Mouse (Mus musculus): ENCODE measurements at regions not wholly inside any gene's neighbourhood (a gene's known extent, or its start where the extent isn't known, plus 50 kb on each side); places are given as distances from the start of the nearest gene placed in this dataset.

DNA sequence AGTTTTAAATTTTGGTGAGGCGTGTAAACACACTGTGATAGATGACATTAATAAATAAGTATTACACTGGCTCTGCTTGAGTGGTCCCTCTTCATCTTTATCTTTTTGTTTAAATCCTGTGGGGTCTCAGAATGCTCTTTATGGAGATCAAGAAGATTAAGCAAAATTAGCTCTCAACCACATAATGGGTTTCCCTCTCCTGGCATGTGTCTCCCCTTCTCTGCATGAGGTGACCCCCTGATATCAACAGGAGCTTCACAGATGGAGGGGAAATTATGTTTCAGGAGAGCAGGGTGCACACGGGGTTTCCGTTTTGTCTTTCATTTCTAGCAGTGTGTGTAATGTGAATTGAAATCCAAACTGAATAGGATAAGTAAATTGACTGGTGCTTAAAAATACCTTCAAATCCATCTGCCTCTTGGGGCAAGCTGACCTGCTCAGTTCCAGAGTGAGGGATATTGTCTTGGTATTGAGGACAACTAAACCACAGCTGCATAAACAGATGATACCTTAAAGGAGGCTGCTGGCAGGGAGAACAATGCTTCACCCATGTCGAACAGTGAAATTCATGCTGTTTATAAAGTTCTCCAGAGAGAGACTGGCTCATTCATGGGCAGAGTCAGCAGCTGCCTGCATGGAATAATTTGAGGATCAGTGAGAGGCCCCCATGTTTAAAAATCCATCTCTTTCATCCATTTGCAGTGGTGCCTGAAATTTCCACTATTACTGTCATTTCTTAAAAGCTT is 518.3 kb upstream of the Nr2f1 start:
- no peak for TF ChIP-seq POLR2A (IDR thresholded peaks at IDR 0.05; ENCODE audit: extremely low read depth, insufficient read depth, low read length)
- no peak overlapping the region for H3K4me3 ChIP-seq (ENCODE audit: insufficient read depth, low read length)
- no peaks in the 10 kb centered on the region for H3K4me1 ChIP-seq (ENCODE audit: control insufficient read depth, insufficient read depth, low read length)
- H3K27ac ChIP-seq (ENCODE audit: insufficient read depth, low read length): no peak overlapping the region

DNA sequence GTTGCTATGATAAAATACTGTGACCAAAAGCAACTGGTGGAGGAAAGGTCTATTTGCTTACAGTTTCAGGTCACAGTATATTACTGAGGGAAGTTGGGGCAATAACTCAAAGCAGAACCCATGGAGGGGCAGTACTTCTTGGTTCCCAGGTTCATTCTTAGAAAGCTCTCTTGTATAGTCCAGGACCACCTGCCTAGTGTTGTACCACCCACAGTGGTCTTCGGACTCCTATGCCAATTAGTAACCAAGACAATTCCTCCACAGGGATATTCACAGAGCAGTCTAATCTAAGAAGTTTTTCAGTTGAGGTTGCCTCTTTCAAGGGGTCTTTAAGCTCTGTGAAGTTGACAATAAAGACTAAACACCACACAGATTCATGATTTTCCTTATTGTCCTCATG is 517.6 kb upstream of the Nr2f1 start:
- Histone ChIP-seq H3K4me1 (ENCODE audit: control insufficient read depth, insufficient read depth, low read length) (no peaks in the 10 kb centered on the region), H3K4me3 (ENCODE audit: insufficient read depth, low read length) (no peak overlapping the region), H3K27ac (ENCODE audit: insufficient read depth, low read length) (no peak overlapping the region)
- TF ChIP-seq POLR2A (IDR thresholded peaks at IDR 0.05; ENCODE audit: extremely low read depth, insufficient read depth, low read length) (no peak), CTCF (IDR thresholded peaks at IDR 0.05; ENCODE audit: extremely low read depth, insufficient read depth, low read length) (no peak)

DNA sequence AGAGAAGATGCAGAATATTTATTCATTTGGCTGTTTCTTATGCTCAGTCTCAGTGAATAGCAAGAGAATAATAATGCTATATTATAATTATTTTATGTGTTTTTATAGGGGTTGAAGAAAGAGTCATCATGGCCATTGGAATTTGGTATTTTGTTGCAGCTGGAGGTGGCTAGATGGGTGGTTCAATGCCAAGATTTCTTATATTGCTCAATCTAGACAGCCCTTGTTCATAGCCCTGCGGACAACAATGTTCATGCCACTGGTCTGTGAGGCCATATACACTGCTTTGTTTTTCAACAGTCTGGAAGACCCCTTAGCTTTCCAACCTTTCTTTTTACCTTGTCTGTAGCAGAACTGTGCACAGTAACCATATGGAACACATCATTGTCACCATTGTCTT is 505.1 kb upstream of the Nr2f1 start:
- TF ChIP-seq POLR2A (IDR thresholded peaks at IDR 0.05; ENCODE audit: extremely low read depth, insufficient read depth, low read length) (no peak), CTCF (IDR thresholded peaks at IDR 0.05; ENCODE audit: extremely low read depth, insufficient read depth, low read length) (no peak)
- Histone ChIP-seq H3K4me3 (ENCODE audit: insufficient read depth, low read length) (no peak overlapping the region), H3K27ac (ENCODE audit: insufficient read depth, low read length) (no peak overlapping the region), H3K4me1 (ENCODE audit: control insufficient read depth, insufficient read depth, low read length) (no peaks in the 10 kb centered on the region)

DNA sequence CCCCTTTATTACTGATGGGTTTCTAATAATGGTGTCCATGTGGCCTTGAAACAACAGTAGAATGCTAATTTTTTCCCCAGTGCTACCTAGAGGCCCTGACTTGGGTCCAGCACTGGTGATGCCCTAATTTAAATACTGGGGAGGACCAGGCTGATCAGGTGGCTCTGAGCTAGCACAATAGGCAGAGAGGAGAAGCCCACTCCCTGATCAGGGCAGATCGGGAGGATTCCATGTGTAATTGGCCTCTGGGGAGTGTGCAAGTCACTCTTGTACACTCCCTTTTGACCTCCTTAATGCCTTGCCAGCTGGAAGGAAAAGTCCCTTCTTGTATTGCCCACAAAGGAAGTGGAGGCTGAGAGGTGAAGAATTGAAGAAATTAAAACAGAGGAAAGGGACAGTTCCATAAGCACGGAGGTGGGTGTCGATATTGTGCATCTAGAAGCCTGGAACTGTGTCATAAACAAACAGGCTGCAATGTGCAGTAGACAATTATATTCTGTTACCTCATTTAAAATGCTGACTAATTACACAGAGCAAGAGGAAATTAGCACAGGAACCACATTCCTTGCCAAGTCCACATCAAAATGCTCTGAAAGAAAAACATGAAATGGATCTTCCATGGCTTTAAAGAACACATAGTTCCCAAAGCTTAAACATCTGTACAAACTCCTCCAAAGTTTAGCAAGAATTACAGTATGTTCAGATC is 498.4 kb upstream of the Nr2f1 start:
- no peak for TF ChIP-seq POLR2A (IDR thresholded peaks at IDR 0.05; ENCODE audit: extremely low read depth, insufficient read depth, low read length)
- no peak for TF ChIP-seq CTCF (IDR thresholded peaks at IDR 0.05; ENCODE audit: extremely low read depth, insufficient read depth, low read length)
- H3K27ac ChIP-seq (ENCODE audit: insufficient read depth, low read length): no peak overlapping the region

DNA sequence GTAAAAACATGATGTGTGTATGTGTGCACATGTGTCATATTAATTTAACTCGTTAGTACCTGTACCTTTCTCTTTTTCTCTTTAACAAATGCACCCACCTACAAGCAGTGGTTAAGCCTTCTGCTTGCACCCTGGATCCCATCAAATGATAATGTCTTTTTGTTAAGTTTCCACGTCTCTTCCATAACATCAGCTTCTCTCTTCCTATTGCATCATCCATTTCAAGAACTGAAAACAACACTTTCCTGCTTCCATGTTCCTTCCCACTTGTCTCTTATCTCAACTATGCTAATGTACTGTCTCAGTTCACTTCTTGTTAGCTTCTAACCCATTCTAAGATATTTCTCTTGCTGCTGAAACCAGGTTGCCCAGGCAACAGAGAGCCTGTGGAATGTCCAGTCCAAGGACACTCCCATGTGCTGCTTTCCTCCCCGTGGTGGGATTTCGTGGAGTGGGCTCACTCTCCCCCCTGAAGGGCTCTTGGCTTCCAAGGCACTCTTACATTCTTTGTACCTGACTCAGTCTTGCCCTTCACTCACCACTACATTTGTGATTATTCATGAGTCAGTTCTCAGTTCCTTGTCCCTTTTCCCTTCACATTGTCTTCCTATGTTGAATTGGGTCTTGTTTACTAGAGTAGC is 479.8 kb upstream of the Nr2f1 start:
- no peak for TF ChIP-seq POLR2A (IDR thresholded peaks at IDR 0.05; ENCODE audit: extremely low read depth, insufficient read depth, low read length)
- no peak for TF ChIP-seq CTCF (IDR thresholded peaks at IDR 0.05; ENCODE audit: extremely low read depth, insufficient read depth, low read length)
- Histone ChIP-seq H3K4me1 (ENCODE audit: control insufficient read depth, insufficient read depth, low read length) (no peaks in the 10 kb centered on the region), H3K27ac (ENCODE audit: insufficient read depth, low read length) (no peak overlapping the region), H3K4me3 (ENCODE audit: insufficient read depth, low read length) (no peak overlapping the region)

More for the DNA sequence above, 498.4 kb upstream of the Nr2f1 start:
- no peak overlapping the region for H3K4me3 ChIP-seq (ENCODE audit: insufficient read depth, low read length)
- no peaks in the 10 kb centered on the region for H3K4me1 ChIP-seq (ENCODE audit: control insufficient read depth, insufficient read depth, low read length)

DNA sequence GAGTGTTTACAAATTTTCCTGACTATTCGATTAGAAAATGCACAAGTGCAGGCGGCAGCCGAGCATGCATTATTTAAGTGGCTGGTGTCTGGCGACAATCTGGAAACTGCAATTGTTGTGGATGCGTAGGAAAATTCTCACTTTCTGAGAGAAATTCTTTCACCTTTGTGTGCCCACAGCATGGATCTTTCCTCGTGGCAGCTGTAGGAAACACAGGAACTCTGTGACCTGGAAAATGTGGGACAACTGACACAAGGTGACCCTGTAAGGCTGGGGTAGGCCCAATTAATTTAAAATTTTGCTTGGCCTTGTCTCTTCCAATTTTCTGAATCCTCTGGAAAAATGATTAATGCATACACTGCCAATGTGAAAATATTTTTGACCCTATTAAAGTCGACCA is 478.7 kb upstream of the Nr2f1 start:
- no peaks in the 10 kb centered on the region for H3K4me1 ChIP-seq (ENCODE audit: control insufficient read depth, insufficient read depth, low read length)
- H3K4me3 ChIP-seq (ENCODE audit: insufficient read depth, low read length): no peak overlapping the region
- TF ChIP-seq CTCF (IDR thresholded peaks at IDR 0.05; ENCODE audit: extremely low read depth, insufficient read depth, low read length) (no peak), POLR2A (IDR thresholded peaks at IDR 0.05; ENCODE audit: extremely low read depth, insufficient read depth, low read length) (no peak)
- H3K27ac ChIP-seq (ENCODE audit: insufficient read depth, low read length): no peak overlapping the region

DNA sequence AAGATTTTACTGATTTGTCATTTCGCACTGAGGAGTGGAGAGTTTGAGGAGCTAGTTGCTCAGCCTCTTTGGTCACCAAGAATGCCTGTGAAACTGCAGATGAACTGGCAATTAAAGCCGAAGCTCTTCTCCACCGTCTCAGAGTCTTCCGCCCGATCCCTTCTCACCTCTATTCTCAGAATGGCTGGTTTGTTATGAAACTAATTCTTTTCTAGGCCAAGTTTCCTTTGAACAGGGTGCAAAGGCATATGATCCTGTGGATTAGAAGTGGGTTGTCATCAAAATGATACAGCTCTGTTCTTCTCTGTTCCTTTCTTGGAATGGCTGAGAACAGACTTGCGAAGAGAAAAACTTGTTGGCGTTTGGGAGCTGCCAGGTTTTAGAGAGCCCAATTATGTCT is 458.7 kb upstream of the Nr2f1 start:
- Histone ChIP-seq H3K27ac (ENCODE audit: insufficient read depth, low read length) (peak overlapping the region; percentile 93), H3K4me3 (ENCODE audit: insufficient read depth, low read length) (no peak overlapping the region), H3K4me1 (ENCODE audit: control insufficient read depth, insufficient read depth, low read length) (peaks cover 3% of the 10 kb centered on the region)
- no peak for TF ChIP-seq CTCF (IDR thresholded peaks at IDR 0.05; ENCODE audit: extremely low read depth, insufficient read depth, low read length)
- 0 out of 2 replicates have a peak, but pooled peaks have one; percentile 32 for TF ChIP-seq POLR2A (IDR thresholded peaks at IDR 0.05; ENCODE audit: extremely low read depth, insufficient read depth, low read length)

DNA sequence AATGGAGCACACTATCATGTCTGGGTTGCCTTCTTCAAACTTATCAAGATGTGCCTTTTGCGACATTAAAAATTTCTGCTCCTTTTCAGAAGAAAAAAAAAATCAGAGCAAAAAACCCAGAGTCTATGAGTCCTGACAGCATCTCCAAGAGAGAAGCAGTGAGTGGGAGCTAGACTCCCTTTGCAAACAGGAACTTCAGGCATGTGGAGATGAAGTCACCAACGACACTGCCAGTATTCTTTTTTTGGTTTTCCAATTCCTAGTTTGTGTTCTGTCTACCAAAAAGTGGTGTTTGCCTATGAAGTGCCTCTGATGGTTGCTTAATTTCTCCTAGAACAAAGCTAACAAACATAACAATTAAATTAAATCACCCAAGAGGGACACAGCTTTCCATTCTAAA is 457.2 kb upstream of the Nr2f1 start:
- no peak for TF ChIP-seq POLR2A (IDR thresholded peaks at IDR 0.05; ENCODE audit: extremely low read depth, insufficient read depth, low read length)
- H3K4me1 ChIP-seq (ENCODE audit: control insufficient read depth, insufficient read depth, low read length): peaks cover 3% of the 10 kb centered on the region
- H3K27ac ChIP-seq (ENCODE audit: insufficient read depth, low read length): peak overlapping the region; percentile 56; the same call in 1 of the 2 replicates
- no peak overlapping the region for H3K4me3 ChIP-seq (ENCODE audit: insufficient read depth, low read length)

DNA sequence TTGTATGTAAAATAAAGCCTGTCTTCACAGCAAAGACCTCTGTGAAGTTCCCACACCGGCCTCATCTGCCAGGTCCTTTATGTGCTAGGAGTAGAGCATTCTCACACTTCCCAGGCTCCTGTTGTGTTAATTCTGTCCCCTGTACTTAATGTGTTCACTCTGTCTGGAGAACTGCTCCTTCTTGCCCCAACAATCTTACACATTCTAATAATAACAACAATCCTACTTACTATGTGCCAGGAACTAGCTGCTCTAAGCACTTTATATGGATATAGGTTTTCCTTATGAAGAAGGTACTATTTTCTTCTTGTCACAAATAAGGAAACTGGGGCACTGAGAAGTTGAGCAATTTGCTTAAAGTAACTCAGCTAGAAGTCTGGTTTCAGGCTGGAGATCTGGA is 456.6 kb upstream of the Nr2f1 start:
- no peak overlapping the region for H3K4me3 ChIP-seq (ENCODE audit: insufficient read depth, low read length)

DNA sequence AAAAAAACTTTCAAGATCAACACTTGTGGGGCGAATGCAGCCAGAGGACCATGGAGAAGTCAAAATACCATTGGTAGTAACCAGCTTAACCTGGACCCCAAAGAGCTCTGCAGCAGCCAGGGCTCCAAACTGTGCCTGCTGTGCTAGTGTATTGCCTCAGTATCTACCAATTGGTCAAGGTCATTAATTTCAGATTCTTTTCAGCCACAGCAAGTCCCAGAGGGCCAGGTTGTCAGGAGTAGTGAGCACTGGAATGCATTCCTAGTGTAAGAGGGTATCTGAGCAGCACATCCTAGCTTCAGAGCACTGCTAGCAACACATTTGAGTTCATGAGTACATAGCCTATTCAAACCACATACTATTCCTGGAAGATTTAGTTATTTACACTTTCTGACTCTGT is 451.3 kb upstream of the Nr2f1 start:
- Histone ChIP-seq H3K4me3 (ENCODE audit: insufficient read depth, low read length) (no peak overlapping the region), H3K4me1 (ENCODE audit: control insufficient read depth, insufficient read depth, low read length) (no peaks in the 10 kb centered on the region; the same call in 1 of the 2 replicates), H3K27ac (ENCODE audit: insufficient read depth, low read length) (no peak overlapping the region)
- no peak for TF ChIP-seq CTCF (IDR thresholded peaks at IDR 0.05; ENCODE audit: extremely low read depth, insufficient read depth, low read length)
- no peak for TF ChIP-seq POLR2A (IDR thresholded peaks at IDR 0.05; ENCODE audit: extremely low read depth, insufficient read depth, low read length)

More for the DNA sequence above, 456.6 kb upstream of the Nr2f1 start:
- TF ChIP-seq CTCF (IDR thresholded peaks at IDR 0.05; ENCODE audit: extremely low read depth, insufficient read depth, low read length) (no peak), POLR2A (IDR thresholded peaks at IDR 0.05; ENCODE audit: extremely low read depth, insufficient read depth, low read length) (no peak)
- Histone ChIP-seq H3K27ac (ENCODE audit: insufficient read depth, low read length) (no peak overlapping the region), H3K4me1 (ENCODE audit: control insufficient read depth, insufficient read depth, low read length) (peaks cover 3% of the 10 kb centered on the region)
